Mouse (Mus musculus): ENCODE measurements around the gene Wdr81. TPM values are rescaled to one million over a fixed set of nuclear protein-coding genes. Genes with fewer than 3 reads are reported as not detected.
A peak's percentile ranks its signal among the peaks of the same experiment; 100 is the strongest.

Wdr81 gene
- polyA plus RNA-seq, 1 experiment from 2014 or later, result 3.1 TPM

- no peaks in the 10 kb centered on the region for H3K36me3 ChIP-seq (ENCODE audit: control insufficient read depth, insufficient read depth, low read length)
- H3K9ac ChIP-seq (ENCODE audit: low read depth, low read length), result no peak overlapping the region
- H3K27me3 ChIP-seq (ENCODE audit: control insufficient read depth, insufficient read depth, low read length), result no peaks in the 10 kb centered on the region
- H3K4me3 ChIP-seq (ENCODE audit: low read depth, low read length), result no peak overlapping the region
- no peaks in the 10 kb centered on the region for H3K9me3 ChIP-seq (ENCODE audit: control insufficient read depth, low read length)
- WGBS, result 84% methylated on average over 11 of the region's 11 CpGs
- no peak overlapping the region for H3K27ac ChIP-seq (ENCODE audit: low read depth, low read length)
- no peak overlapping the region for H3K4me2 ChIP-seq (replicated peaks; ENCODE audit: low read depth, low read length)
- ATAC-seq (ENCODE audit: low FRiP score) (no peak), DNase-seq (ENCODE audit: low spot score) (no peak)
- H3K4me1 ChIP-seq (replicated peaks; ENCODE audit: control insufficient read depth, insufficient read depth, low read length), result no peaks in the 10 kb centered on the region
Measured at GRCm38 (mm10) chr11:75431307-75431706, 23.2 kb downstream of the Wdr81 start.

GRCm38 (mm10) chr11:75429019-75429705 is 25.4 kb downstream of the Wdr81 start:
- H3K9ac ChIP-seq (ENCODE audit: low read depth, low read length), result no peak overlapping the region
- H3K27ac ChIP-seq (ENCODE audit: low read depth, low read length), result no peak overlapping the region
- DNase-seq (ENCODE audit: low spot score) (no peak), ATAC-seq (ENCODE audit: low FRiP score) (no peak)
- H3K27me3 ChIP-seq (ENCODE audit: control insufficient read depth, insufficient read depth, low read length), result no peaks in the 10 kb centered on the region
- H3K4me1 ChIP-seq (replicated peaks; ENCODE audit: control insufficient read depth, insufficient read depth, low read length), result no peaks in the 10 kb centered on the region
- no peak overlapping the region for H3K4me2 ChIP-seq (replicated peaks; ENCODE audit: low read depth, low read length)
- H3K9me3 ChIP-seq (ENCODE audit: control insufficient read depth, low read length), result no peaks in the 10 kb centered on the region
- no peak overlapping the region for H3K4me3 ChIP-seq (ENCODE audit: low read depth, low read length)
- 88% methylated on average over 9 of the region's 9 CpGs for WGBS
- no peaks in the 10 kb centered on the region for H3K36me3 ChIP-seq (ENCODE audit: control insufficient read depth, insufficient read depth, low read length)

GRCm38 (mm10) chr11:75424459-75424858 is 30.1 kb downstream of the Wdr81 start:
- no peak for ATAC-seq (ENCODE audit: low FRiP score)
- no peaks in the 10 kb centered on the region for H3K36me3 ChIP-seq (ENCODE audit: control insufficient read depth, insufficient read depth, low read length)
- no peak overlapping the region for H3K4me2 ChIP-seq (replicated peaks; ENCODE audit: low read depth, low read length)
- no peaks in the 10 kb centered on the region for H3K27me3 ChIP-seq (ENCODE audit: control insufficient read depth, insufficient read depth, low read length)
- no peak overlapping the region for H3K27ac ChIP-seq (ENCODE audit: low read depth, low read length)
- H3K4me1 ChIP-seq (replicated peaks; ENCODE audit: control insufficient read depth, insufficient read depth, low read length), result peaks cover 3% of the 10 kb centered on the region; the same call in 1 of the 2 replicates
- H3K9me3 ChIP-seq (ENCODE audit: control insufficient read depth, low read length), result no peaks in the 10 kb centered on the region
- H3K4me3 ChIP-seq (ENCODE audit: low read depth, low read length), result no peak overlapping the region
- no peak overlapping the region for H3K9ac ChIP-seq (ENCODE audit: low read depth, low read length)
- no peak for DNase-seq (ENCODE audit: low spot score)
- 96% methylated on average over 3 of the region's 3 CpGs for WGBS

- H3K4me2 ChIP-seq (replicated peaks; ENCODE audit: low read depth, low read length), result no peak overlapping the region
- H3K9ac ChIP-seq (ENCODE audit: low read depth, low read length), result no peak overlapping the region
- no peaks in the 10 kb centered on the region for H3K36me3 ChIP-seq (ENCODE audit: control insufficient read depth, insufficient read depth, low read length)
- DNase-seq (ENCODE audit: low spot score) (no peak), ATAC-seq (ENCODE audit: low FRiP score) (no peak)
- no peaks in the 10 kb centered on the region for H3K9me3 ChIP-seq (ENCODE audit: control insufficient read depth, low read length)
- WGBS, result 92% methylated on average over 9 of the region's 9 CpGs
- H3K4me3 ChIP-seq (ENCODE audit: low read depth, low read length), result no peak overlapping the region
- H3K4me1 ChIP-seq (replicated peaks; ENCODE audit: control insufficient read depth, insufficient read depth, low read length), result peaks cover 3% of the 10 kb centered on the region; the same call in 1 of the 2 replicates
- H3K27me3 ChIP-seq (ENCODE audit: control insufficient read depth, insufficient read depth, low read length), result no peaks in the 10 kb centered on the region
- no peak overlapping the region for H3K27ac ChIP-seq (ENCODE audit: low read depth, low read length)
Measured at GRCm38 (mm10) chr11:75424033-75424432, 30.5 kb downstream of the Wdr81 start.

GRCm38 (mm10) chr11:75423091-75423490 is 31.4 kb downstream of the Wdr81 start:
- DNase-seq (ENCODE audit: low spot score) (no peak), ATAC-seq (ENCODE audit: low FRiP score) (no peak)
- WGBS, result 89% methylated on average over 3 of the region's 3 CpGs

GRCm38 (mm10) chr11:75422013-75422792 is 32.3 kb downstream of the Wdr81 start, which contains the start of gene Serpinf1:
Gene Serpinf1, minus strand, starts transcription at chr11:75422701.
- H3K27me3 ChIP-seq (ENCODE audit: control insufficient read depth, insufficient read depth, low read length), result no peaks in the 10 kb centered on the region
- H3K36me3 ChIP-seq (ENCODE audit: control insufficient read depth, insufficient read depth, low read length), result no peaks in the 10 kb centered on the region
- whole genome bisulfite sequencing, result 38% methylated on average over 10 of the region's 10 CpGs
- no peak within 1 kb of the TSS for H3K9ac ChIP-seq (ENCODE audit: low read depth, low read length)
- H3K27ac ChIP-seq (ENCODE audit: low read depth, low read length), result no peak within 1 kb of the TSS
- H3K9me3 ChIP-seq (ENCODE audit: control insufficient read depth, low read length), result no peaks in the 10 kb centered on the region
- no peak for ATAC-seq (ENCODE audit: low FRiP score)
- peak within 1 kb of the TSS; percentile 21; the same call in 1 of the 2 replicates for H3K4me3 ChIP-seq (ENCODE audit: low read depth, low read length)
- peak within 1 kb of the TSS; percentile 6; the same call in 1 of the 2 replicates for H3K4me2 ChIP-seq (replicated peaks; ENCODE audit: low read depth, low read length)
- peak; percentile 23 for DNase-seq (ENCODE audit: low spot score)
- peaks cover 3% of the 10 kb centered on the region; the same call in 1 of the 2 replicates for H3K4me1 ChIP-seq (replicated peaks; ENCODE audit: control insufficient read depth, insufficient read depth, low read length)

More at GRCm38 (mm10) chr11:75423091-75423490, 31.4 kb downstream of the Wdr81 start:
- no peak overlapping the region for H3K4me2 ChIP-seq (replicated peaks; ENCODE audit: low read depth, low read length)
- H3K27me3 ChIP-seq (ENCODE audit: control insufficient read depth, insufficient read depth, low read length), result no peaks in the 10 kb centered on the region
- H3K4me3 ChIP-seq (ENCODE audit: low read depth, low read length), result no peak overlapping the region
- no peaks in the 10 kb centered on the region for H3K9me3 ChIP-seq (ENCODE audit: control insufficient read depth, low read length)
- H3K27ac ChIP-seq (ENCODE audit: low read depth, low read length), result no peak overlapping the region
- H3K4me1 ChIP-seq (replicated peaks; ENCODE audit: control insufficient read depth, insufficient read depth, low read length), result peaks cover 3% of the 10 kb centered on the region; the same call in 1 of the 2 replicates
- no peaks in the 10 kb centered on the region for H3K36me3 ChIP-seq (ENCODE audit: control insufficient read depth, insufficient read depth, low read length)
- H3K9ac ChIP-seq (ENCODE audit: low read depth, low read length), result no peak overlapping the region

GRCm38 (mm10) chr11:75421375-75422012 is 33.0 kb downstream of the Wdr81 start:
- Histone ChIP-seq H3K27ac (ENCODE audit: low read depth, low read length) (no peak overlapping the region), H3K4me2 (replicated peaks; ENCODE audit: low read depth, low read length) (peak overlapping the region; percentile 6; the same call in 1 of the 2 replicates), H3K9me3 (ENCODE audit: control insufficient read depth, low read length) (no peaks in the 10 kb centered on the region), H3K4me1 (replicated peaks; ENCODE audit: control insufficient read depth, insufficient read depth, low read length) (peaks cover 3% of the 10 kb centered on the region; the same call in 1 of the 2 replicates), H3K4me3 (ENCODE audit: low read depth, low read length) (peak overlapping the region; percentile 21; the same call in 1 of the 2 replicates), H3K9ac (ENCODE audit: low read depth, low read length) (no peak overlapping the region), H3K27me3 (ENCODE audit: control insufficient read depth, insufficient read depth, low read length) (no peaks in the 10 kb centered on the region), H3K36me3 (ENCODE audit: control insufficient read depth, insufficient read depth, low read length) (no peaks in the 10 kb centered on the region)
- 36% methylated on average over 6 of the region's 6 CpGs for WGBS
- DNase-seq (ENCODE audit: low spot score) (peak; percentile 24), ATAC-seq (ENCODE audit: low FRiP score) (no peak)

- no peaks in the 10 kb centered on the region for H3K9me3 ChIP-seq (ENCODE audit: control insufficient read depth, low read length)
- no peak overlapping the region for H3K4me3 ChIP-seq (ENCODE audit: low read depth, low read length)
- no peak overlapping the region for H3K4me2 ChIP-seq (replicated peaks; ENCODE audit: low read depth, low read length)
- WGBS, result 56% methylated on average over 5 of the region's 5 CpGs
- no peaks in the 10 kb centered on the region for H3K36me3 ChIP-seq (ENCODE audit: control insufficient read depth, insufficient read depth, low read length)
- DNase-seq (ENCODE audit: low spot score) (no peak), ATAC-seq (ENCODE audit: low FRiP score) (no peak)
- H3K27ac ChIP-seq (ENCODE audit: low read depth, low read length), result no peak overlapping the region
- H3K27me3 ChIP-seq (ENCODE audit: control insufficient read depth, insufficient read depth, low read length), result no peaks in the 10 kb centered on the region
- no peak overlapping the region for H3K9ac ChIP-seq (ENCODE audit: low read depth, low read length)
- H3K4me1 ChIP-seq (replicated peaks; ENCODE audit: control insufficient read depth, insufficient read depth, low read length), result peaks cover 3% of the 10 kb centered on the region; the same call in 1 of the 2 replicates
Measured at GRCm38 (mm10) chr11:75420810-75421374, 33.6 kb downstream of the Wdr81 start.
